Mouse (Mus musculus): ENCODE results near the gene Ctso.

The Ctso gene

GRCm38 (mm10) chr3:81932141-81933101 lies at the start of gene Ctso:
Gene Ctso (plus strand): TSS chr3:81932601.
- peak; percentile 78 for DNase-seq

- no peak for DNase-seq
Observed at GRCm38 (mm10) chr3:81883916-81884315, 48.5 kb upstream of the Ctso start.

- DNase-seq = no peak
Observed at GRCm38 (mm10) chr3:81885566-81885965, 46.8 kb upstream of the Ctso start.

- DNase-seq = no peak
Observed at GRCm38 (mm10) chr3:81889137-81889536, 43.3 kb upstream of the Ctso start.

GRCm38 (mm10) chr3:81910286-81911036 lies 21.9 kb upstream of the Ctso start:
- no peak for DNase-seq

- no peak for DNase-seq
Observed at GRCm38 (mm10) chr3:81916030-81916686, 16.2 kb upstream of the Ctso start.

GRCm38 (mm10) chr3:81917354-81917935 lies 15.0 kb upstream of the Ctso start:
- no peak for DNase-seq

GRCm38 (mm10) chr3:81918215-81918614 lies 14.2 kb upstream of the Ctso start:
- no peak for DNase-seq

- no peak for DNase-seq
Observed at GRCm38 (mm10) chr3:81919681-81920080, 12.7 kb upstream of the Ctso start.

GRCm38 (mm10) chr3:81922910-81923309 lies 9.5 kb upstream of the Ctso start:
- DNase-seq = no peak

- peak; percentile 28 for DNase-seq
Observed at GRCm38 (mm10) chr3:81924931-81925330, 7.5 kb upstream of the Ctso start.

- no peak for DNase-seq
Observed at GRCm38 (mm10) chr3:81925856-81926255, 6.5 kb upstream of the Ctso start.

GRCm38 (mm10) chr3:81926764-81927325 lies 5.6 kb upstream of the Ctso start:
- DNase-seq = no peak

GRCm38 (mm10) chr3:81929073-81929472 lies 3.3 kb upstream of the Ctso start:
- no peak for DNase-seq

GRCm38 (mm10) chr3:81931695-81932094 lies 706 bp upstream of the Ctso start:
- no peak for DNase-seq

GRCm38 (mm10) chr3:81933348-81933747 lies 947 bp downstream of the Ctso start:
- DNase-seq = no peak

GRCm38 (mm10) chr3:81938924-81939323 lies 6.5 kb downstream of the Ctso start:
- no peak for DNase-seq

- DNase-seq = no peak
Observed at GRCm38 (mm10) chr3:81942341-81942740, 9.9 kb downstream of the Ctso start.

- DNase-seq = no peak
Observed at GRCm38 (mm10) chr3:81943097-81943496, 10.7 kb downstream of the Ctso start.

GRCm38 (mm10) chr3:81944851-81945393 lies 12.5 kb downstream of the Ctso start:
- no peak for DNase-seq

- DNase-seq = no peak
Observed at GRCm38 (mm10) chr3:81949048-81949447, 16.6 kb downstream of the Ctso start.

GRCm38 (mm10) chr3:81951785-81952184 lies 19.4 kb downstream of the Ctso start:
- DNase-seq = no peak

Measured in cerebellum, adult 11 months (tissue).